Mouse (Mus musculus) T-helper 17 cell (primary cell): ENCODE results near the gene Uqcrc2.

ENCODE experiments used
- in situ Hi-C, 2 experiments: fragments of 300-600 bp; cut with MboI, MseI; formaldehyde crosslinking; loops; 1 replicate in 1 of 2; 2 replicates in 1 of 2; pipeline ENCODE4 v1.15.1; 2025; ENCODE audit warnings: high pct_unique_total_duplicates in 2 of 2

Gene Uqcrc2

GRCm38 (mm10) chr7:120634711-120635361, at the start of gene Uqcrc2:
Gene Uqcrc2 (plus strand): TSS chr7:120635176.
- in situ Hi-C loops: loop anchor here (5.0 to 25.0 kb wide), 4 partner anchors 187 to 1923 kb away; partner anchors contain the start of genes Ccp110 (in 1 of the 2), Eri2 (in 1 of the 2), Gde1 (in 1 of the 2) and Rexo5 (in 1 of the 2)

GRCm38 (mm10) chr7:120597203-120597743, 37.7 kb upstream of the Uqcrc2 start:
- in situ Hi-C loops: no loop called here

- in situ Hi-C loops: no loop called here
These were observed 37.2 kb upstream of the Uqcrc2 start for GRCm38 (mm10) chr7:120597744-120598243.

GRCm38 (mm10) chr7:120598355-120598754, 36.6 kb upstream of the Uqcrc2 start:
- in situ Hi-C loops: no loop called here

- in situ Hi-C loops: no loop called here
These were observed 14.8 kb upstream of the Uqcrc2 start for GRCm38 (mm10) chr7:120620075-120620771.

GRCm38 (mm10) chr7:120620841-120621240, 14.1 kb upstream of the Uqcrc2 start:
- in situ Hi-C loops: no loop called here

- in situ Hi-C loops: loop anchor here (5.0 to 25.0 kb wide), 4 partner anchors 190 to 1920 kb away; partner anchors contain the start of genes Ccp110 (in 1 of the 2), Eri2 (in 1 of the 2), Gde1 (in 1 of the 2) and Rexo5 (in 1 of the 2)
These were observed 2.5 kb upstream of the Uqcrc2 start for GRCm38 (mm10) chr7:120632518-120632917.

- in situ Hi-C loops: loop anchor here (5.0 to 25.0 kb wide), 4 partner anchors 188 to 1922 kb away; partner anchors contain the start of genes Ccp110 (in 1 of the 2), Eri2 (in 1 of the 2), Gde1 (in 1 of the 2) and Rexo5 (in 1 of the 2)
These were observed 675 bp upstream of the Uqcrc2 start for GRCm38 (mm10) chr7:120634301-120634700.

- in situ Hi-C loops: loop anchor here (25.0 kb wide), 2 partner anchors 848 to 1923 kb away; partner anchors contain the start of genes Ccp110 (in 1 of the 2), Eri2 (in 1 of the 2), Gde1 (in 1 of the 2) and Rexo5 (in 1 of the 2)
These were observed 396 bp downstream of the Uqcrc2 start for GRCm38 (mm10) chr7:120635362-120635781.

GRCm38 (mm10) chr7:120635821-120636220, 845 bp downstream of the Uqcrc2 start:
- in situ Hi-C loops: loop anchor here (25.0 kb wide), 2 partner anchors 849 to 1924 kb away; partner anchors contain the start of genes Ccp110 (in 1 of the 2), Eri2 (in 1 of the 2), Gde1 (in 1 of the 2) and Rexo5 (in 1 of the 2)

GRCm38 (mm10) chr7:120643217-120643616, 8.2 kb downstream of the Uqcrc2 start:
- in situ Hi-C loops: loop anchor here (25.0 kb wide), 2 partner anchors 856 to 1931 kb away; partner anchors contain the start of genes Ccp110 (in 1 of the 2), Eri2 (in 1 of the 2), Gde1 (in 1 of the 2) and Rexo5 (in 1 of the 2)

GRCm38 (mm10) chr7:120647849-120648248, 12.9 kb downstream of the Uqcrc2 start:
- in situ Hi-C loops: loop anchor here (25.0 kb wide), 2 partner anchors 861 to 1936 kb away; partner anchors contain the start of genes Ccp110 (in 1 of the 2), Eri2 (in 1 of the 2), Gde1 (in 1 of the 2) and Rexo5 (in 1 of the 2)

- in situ Hi-C loops: no loop called here
These were observed 27.1 kb downstream of the Uqcrc2 start for GRCm38 (mm10) chr7:120662079-120662478.

GRCm38 (mm10) chr7:120670153-120670875, 35.3 kb downstream of the Uqcrc2 start, which contains the start of gene Pdzd9:
Gene Pdzd9 (minus strand): TSS chr7:120670343.
- in situ Hi-C loops: loop anchor here (5.0 kb wide), 4 partner anchors 62 to 247 kb away; partner anchors contain the start of gene Polr3e (in 1 of the 2)

GRCm38 (mm10) chr7:120671271-120671670, 36.3 kb downstream of the Uqcrc2 start:
- in situ Hi-C loops: loop anchor here (5.0 kb wide), 4 partner anchors 61 to 246 kb away; partner anchors contain the start of gene Polr3e (in 1 of the 2)

GRCm38 (mm10) chr7:120677001-120677643, 42.1 kb downstream of the Uqcrc2 start, which contains the start of gene Mosmo:
Gene Mosmo (plus strand): TSS chr7:120677618.
- in situ Hi-C loops: loop anchor here in 1 of 2 experiments (25.0 kb wide), 1 partner anchor 1410 kb away; no protein-coding TSS in a partner anchor

GRCm38 (mm10) chr7:120677764-120678531, 43.0 kb downstream of the Uqcrc2 start:
- in situ Hi-C loops: loop anchor here in 1 of 2 experiments (25.0 kb wide), 1 partner anchor 1409 kb away; no protein-coding TSS in a partner anchor

GRCm38 (mm10) chr7:120679023-120679422, 44.0 kb downstream of the Uqcrc2 start:
- in situ Hi-C loops: loop anchor here in 1 of 2 experiments (25.0 kb wide), 1 partner anchor 1408 kb away; no protein-coding TSS in a partner anchor
